Mouse (Mus musculus): ENCODE measurements around the gene Tenm3.

Tenm3 gene

DNA sequence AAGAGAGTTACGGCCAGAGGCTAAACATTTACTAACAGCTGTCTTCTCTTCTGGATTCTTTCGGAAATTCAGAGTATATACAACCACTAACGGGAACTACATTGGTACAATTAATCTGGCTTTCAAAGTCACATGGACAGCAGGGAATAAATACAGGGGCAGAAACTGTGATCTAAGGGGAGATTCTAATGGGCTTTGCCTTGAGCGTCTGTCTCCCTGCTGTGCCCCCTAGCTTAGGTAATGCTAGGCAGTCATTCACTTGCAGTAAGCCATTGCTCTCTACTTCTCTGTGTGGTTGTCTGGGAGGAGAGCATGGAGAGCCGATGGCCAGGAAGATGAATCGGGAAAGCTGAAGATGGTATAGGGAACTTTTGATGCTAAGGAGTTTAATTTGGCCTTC, 264.0 kb downstream of the Tenm3 start:
- DNase-seq (ENCODE audit: low spot score), result no peak

GRCm38 (mm10) chr8:48579144-48579543, 264.6 kb downstream of the Tenm3 start:
- no peak for DNase-seq (ENCODE audit: low spot score)

DNA sequence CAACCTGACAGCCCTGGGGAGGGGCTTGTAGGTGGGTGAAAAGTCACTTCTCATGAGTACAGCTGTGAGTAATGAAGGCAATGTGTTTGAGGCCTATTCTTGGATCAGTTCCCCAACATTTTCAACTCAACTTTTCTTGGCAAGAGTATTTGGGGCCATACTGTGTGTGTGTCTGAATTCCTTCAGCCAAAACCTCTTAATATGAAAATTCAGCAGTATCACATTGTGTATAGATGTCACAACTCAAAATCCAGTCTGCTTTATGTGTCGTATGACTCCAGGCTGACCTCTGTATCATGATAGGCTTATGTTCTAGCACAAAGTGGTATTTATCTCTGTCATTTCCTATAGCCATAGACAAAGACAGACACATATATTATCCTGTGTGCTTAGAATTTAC, 270.8 kb downstream of the Tenm3 start:
- DNase-seq (ENCODE audit: low spot score), result no peak

DNA sequence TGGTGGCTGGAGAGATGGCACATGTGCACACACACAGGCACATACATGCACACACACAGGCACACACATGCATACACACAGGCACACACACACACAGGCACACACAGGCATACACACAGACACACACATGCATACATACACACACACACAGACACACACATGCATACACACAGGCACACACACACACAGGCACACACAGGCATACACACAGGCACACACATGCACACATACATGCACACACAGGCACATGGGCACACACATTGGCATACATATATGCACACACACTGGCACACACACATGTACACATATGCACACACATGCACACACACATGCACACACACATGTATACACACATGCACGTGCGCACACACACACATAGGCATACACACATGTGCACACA, 271.4 kb downstream of the Tenm3 start:
- no peak for DNase-seq (ENCODE audit: low spot score)

DNA sequence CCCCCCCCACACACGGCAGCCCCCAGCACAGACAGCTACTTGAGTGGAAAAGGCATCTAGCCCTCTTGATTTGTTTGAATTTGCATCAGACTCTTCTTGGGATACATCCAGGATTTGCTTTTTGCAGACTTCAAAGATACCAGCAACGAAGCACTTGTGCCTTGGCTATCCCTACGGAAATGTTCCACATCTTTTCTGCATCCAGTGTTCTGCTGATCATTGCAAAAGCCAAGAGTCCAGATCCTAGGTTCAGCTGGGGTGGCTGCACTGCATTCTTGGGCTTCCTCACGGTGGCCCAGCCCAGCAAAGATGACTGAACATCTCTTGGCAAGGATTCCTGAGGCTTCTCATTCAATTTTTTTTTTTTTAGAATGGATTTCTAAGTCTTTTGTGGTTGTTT, 275.1 kb downstream of the Tenm3 start:
- no peak for DNase-seq (ENCODE audit: low spot score)

DNA sequence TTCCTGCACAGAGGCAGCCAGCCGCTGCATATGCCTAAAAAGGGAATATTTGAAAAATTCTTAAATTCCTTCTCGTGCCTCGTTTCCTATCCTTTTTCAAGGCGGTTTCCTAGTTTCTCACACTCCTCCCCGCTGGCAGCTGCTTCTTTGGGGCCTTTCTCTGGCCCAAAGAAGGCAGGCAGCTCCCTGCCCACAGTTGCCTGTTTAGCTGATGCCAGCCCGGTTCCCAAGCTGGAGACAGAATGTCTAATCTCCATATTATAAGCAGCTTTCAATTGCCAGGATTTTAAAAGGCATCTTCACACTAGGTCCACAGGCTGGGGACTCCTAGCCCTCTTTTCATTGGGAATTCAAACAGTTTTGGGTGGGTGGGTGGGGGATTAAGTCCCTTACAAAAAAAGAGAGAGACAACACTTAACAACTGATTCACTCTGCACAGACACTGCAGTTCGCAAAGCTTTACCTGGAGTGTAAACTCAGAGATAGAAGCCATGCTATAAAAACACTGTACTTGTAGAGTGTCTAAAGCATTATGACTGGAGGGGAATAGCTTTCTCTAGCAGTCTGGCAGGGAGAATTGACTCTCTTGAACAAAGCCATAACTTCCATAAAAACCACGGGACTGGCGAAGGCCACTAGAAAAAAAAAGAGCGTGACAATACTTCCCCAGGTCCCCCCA, 275.7 kb downstream of the Tenm3 start:
- no peak for DNase-seq (ENCODE audit: low spot score)

- DNase-seq (ENCODE audit: low spot score), result no peak
These were observed 283.5 kb downstream of the Tenm3 start for GRCm38 (mm10) chr8:48560227-48560626.

DNA sequence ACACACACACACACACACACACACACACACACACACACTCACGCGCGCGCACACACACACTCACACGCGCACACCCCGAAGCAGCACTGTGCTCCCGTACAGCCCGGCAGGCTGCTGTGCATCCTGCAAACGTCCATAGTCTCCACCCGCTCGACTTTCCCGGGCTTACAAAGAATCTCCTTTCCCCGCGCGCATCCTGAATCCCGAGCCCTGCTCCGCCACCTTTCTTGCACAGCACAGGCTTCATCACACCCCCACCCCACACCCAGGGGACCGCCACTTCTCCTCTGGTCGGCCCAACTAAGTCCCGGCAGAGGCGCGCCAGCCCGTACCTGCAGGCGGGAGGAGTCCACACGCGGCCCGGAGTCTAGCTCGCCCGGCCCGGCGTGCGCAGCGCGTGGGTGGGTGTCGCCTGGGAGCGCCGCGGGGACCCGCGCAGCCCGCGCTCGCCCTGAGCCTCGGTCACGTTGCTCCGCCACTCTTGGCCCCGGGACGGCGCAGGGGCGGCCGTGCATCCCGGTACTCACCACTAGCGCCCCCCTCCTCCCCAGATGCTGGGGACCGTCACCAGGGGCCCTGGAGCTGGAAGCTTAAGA, 288.1 kb downstream of the Tenm3 start:
- DNase-seq (ENCODE audit: low spot score), result no peak

DNA sequence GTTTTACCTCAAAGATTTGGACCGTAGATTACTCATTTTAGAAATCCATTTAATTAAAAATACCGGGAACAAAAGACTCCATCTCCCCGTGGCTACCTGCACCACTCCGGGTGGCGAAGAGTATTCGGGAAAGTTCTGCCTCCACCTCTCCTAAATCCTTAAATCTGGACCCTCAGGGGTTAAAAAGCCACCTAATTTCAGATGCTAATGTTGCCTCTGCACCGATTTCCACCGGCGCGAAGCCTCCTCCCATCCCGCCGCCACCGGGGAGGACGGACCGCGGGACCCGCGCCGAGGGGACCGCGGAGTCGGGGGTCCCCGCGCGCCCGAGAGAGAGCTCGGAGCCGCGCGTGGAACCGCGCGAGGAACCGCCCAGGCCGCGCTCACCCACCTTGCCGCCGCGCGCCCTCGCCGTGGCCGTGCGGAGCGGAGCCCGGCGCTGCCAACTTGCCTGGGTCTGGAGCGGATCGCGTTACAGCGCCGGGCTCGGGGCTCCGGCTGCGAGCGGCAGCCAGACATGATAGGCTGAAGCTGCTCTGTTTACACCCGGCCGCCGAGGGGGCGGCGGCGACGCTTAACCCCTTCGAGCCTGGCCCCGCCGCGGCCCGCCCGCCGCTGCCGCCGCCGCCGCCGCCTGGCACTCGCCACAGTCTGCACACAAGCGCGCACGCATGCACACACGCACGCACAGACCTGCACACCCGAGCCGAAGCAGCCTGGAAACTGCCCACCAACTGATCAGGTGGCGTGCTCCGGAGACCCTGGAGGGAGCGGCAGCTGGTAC, 288.8 kb downstream of the Tenm3 start:
- DNase-seq (ENCODE audit: low spot score), result no peak

DNA sequence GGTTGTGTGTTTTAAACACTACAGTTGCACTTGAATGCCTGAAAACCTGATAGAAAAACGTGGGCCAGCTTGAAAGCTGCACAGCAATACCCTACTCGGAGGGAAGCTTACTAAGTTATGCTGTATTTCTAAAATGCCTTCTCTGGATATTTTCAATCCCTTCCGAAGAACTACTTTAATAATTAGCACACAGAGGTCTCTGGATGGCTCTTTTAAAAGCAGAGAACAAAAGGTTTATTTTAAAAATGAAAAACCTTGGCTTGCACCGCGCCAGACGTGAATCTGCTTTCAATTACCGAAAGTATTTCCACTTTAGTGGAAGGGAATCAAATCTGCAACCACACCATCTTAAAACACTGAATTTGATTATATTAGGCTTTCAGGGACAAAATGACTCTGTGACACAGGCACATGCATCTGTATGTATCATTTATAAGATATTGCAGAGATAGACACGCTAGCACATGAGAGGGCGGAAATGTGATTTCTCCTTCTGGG, 289.9 kb downstream of the Tenm3 start:
- DNase-seq (ENCODE audit: low spot score), result no peak

DNA sequence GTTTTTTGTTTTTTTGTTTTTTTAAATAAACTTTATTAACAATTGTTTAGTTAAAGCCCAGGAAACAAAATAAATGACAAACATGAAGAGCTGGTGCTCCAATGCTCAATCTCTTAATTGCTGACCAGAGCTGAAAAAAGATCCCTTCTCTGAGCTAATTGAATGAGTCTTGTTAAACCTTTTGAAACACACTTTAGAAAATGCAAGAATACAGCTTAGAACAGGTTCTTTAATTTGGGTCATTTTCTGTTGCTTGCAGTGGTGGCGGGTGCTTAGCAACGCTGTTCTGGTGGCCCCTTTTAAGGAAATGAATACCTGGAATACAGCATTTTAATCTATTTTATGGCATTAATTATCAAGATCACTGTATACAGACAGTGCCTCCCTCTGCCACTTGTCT, 291.4 kb downstream of the Tenm3 start:
- no peak for DNase-seq (ENCODE audit: low spot score)

- DNase-seq (ENCODE audit: low spot score), result no peak
These were observed 292.4 kb downstream of the Tenm3 start for GRCm38 (mm10) chr8:48551370-48551769.

DNA sequence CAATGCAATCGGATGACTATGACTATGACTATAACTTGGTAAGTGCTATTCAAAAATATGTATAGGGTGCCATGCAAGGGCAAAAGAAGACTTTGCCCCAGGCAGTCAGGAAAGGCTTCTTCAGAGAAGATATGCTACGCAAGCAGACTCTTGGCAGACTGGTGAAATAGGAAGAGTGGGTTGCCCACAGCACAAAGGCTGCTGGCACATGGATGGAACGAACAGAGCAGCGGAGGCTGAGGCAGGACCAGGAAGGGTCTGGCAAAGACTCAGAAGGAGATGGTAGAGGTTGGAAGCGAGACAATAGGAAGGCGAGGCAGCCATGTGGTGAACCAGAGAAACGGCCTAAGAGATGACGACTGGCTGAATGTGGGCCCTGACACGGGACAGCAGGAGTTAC, 294.8 kb downstream of the Tenm3 start:
- DNase-seq (ENCODE audit: low spot score), result no peak

GRCm38 (mm10) chr8:48545631-48546030, 298.1 kb downstream of the Tenm3 start:
- DNase-seq (ENCODE audit: low spot score), result no peak

- DNase-seq (ENCODE audit: low spot score), result no peak
These were observed 298.9 kb downstream of the Tenm3 start for GRCm38 (mm10) chr8:48544840-48545239.

GRCm38 (mm10) chr8:48542141-48542540, 301.6 kb downstream of the Tenm3 start:
- DNase-seq (ENCODE audit: low spot score), result no peak

- DNase-seq (ENCODE audit: low spot score), result no peak
These were observed 302.9 kb downstream of the Tenm3 start for GRCm38 (mm10) chr8:48540894-48541293.

DNA sequence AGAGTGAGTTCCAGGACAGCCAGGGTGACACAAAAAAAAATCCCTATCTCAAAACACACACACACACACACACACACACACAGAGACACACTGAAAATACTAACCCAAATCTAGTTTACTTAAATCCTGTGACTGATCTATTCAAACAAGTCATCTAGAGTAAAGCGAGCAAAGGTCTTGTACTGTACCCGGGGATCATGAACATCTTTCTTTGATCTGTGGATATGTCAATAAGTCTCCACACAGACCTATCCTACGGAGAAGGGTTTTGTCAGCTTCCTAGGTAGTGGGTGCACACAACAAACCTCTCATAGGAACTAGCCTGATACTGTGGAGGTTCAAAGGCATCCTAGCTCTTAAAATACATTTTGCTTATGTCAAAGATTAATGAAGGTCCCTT, 307.9 kb downstream of the Tenm3 start:
- no peak for DNase-seq (ENCODE audit: low spot score)

- no peak for DNase-seq (ENCODE audit: low spot score)
These were observed 312.0 kb downstream of the Tenm3 start for GRCm38 (mm10) chr8:48531795-48532194.

- DNase-seq (ENCODE audit: low spot score), result no peak
These were observed 312.7 kb downstream of the Tenm3 start for GRCm38 (mm10) chr8:48530916-48531570.

- peak; percentile 64 for DNase-seq (ENCODE audit: low spot score)
These were observed 316.3 kb downstream of the Tenm3 start for GRCm38 (mm10) chr8:48527418-48527817.

- no peak for DNase-seq (ENCODE audit: low spot score)
These were observed 321.1 kb downstream of the Tenm3 start for GRCm38 (mm10) chr8:48522536-48523123.

Measured in layer of hippocampus, adult 9-10 months (tissue).